Mouse (Mus musculus): ENCODE data around the gene Cmip. TPM values are rescaled to one million over a fixed set of nuclear protein-coding genes. Genes with fewer than 3 reads are reported as not detected.
A peak's percentile ranks its signal among the peaks of the same experiment; 100 is the strongest.

The Cmip gene
- total RNA-seq, 2 experiments from 2014 or later, result 9.6 to 40.2 TPM

DNA sequence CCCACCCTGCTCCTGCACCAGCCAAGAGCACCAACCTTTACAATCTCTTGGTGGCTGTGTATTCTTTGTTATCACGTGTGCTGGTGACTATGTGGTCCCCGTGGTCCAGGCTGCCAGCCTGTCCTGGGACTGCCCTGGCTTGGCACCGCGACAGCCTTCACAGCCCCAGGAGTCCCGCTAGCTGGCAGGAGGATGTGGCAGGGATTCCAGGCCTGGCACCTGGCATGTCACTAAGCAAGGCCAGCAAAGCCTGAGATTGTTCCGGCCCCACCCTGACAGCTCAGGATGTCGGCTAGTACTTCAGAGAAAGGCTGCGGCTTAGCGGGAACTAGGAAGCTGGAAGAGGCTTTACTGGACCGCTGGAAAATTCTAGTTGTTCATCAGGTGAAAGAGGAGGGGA, 106.4 kb downstream of the Cmip start:
- ATAC-seq (replicated peaks; ENCODE audit: low FRiP score, low TSS enrichment, poor library complexity, severe bottlenecking), result no peak

DNA sequence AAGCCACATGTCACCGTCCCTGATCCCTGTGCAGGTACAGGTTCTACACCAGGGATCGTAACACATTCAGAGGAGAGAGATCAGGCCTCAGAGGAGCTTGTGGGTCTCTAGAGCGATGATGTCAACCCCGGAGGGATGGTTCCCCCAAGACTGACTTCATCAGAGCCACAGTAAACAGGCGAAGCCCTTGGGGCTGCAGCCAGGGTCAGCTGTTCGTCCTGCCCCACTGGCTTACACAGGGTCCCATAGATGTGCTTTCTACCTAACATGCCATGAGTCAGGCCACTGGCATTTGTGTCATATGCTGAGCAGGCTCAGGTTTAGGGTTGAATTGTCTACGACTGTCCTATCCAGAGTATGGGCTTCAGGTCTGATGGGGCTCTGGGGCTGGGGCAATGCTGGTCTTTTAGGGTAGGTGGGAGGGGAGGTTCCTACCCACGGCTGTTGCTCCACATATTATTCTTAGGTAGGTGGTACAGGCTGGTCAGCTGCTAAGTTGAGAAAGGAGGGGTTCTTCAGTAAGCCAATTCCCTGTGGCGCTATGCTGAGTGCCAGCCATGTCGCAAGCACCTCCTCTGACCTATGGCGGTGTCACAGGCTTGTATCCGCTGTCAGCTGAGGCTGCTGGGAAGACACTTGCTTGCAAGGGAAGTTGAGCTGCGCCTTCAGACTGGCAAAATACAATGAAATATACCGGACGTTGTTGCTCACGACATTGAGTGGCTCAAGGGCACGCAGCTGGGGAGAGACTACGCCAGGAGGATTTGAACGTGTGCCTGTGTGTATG, 107.7 kb downstream of the Cmip start:
- no peak for ATAC-seq (replicated peaks; ENCODE audit: low FRiP score, low TSS enrichment, poor library complexity, severe bottlenecking)

DNA sequence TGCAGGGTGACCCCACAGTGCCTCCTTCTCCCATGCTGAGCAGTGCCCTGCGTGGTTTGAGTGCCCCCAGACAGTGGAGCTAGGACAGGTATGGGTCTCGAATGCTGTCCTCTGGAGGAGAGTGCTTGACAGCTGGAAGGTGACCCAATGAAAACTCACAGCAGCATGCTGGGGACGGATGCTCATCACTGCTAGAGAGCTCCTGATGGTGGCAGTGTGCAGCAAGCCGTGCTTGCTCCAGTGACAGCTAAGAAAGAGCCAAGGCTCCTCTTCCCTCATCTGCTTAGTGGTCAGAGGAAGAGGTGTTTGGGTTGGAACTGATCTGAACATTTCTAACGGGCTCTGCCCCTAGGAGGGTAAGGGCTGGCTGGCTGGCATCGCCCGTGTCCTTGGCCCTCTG, 109.6 kb downstream of the Cmip start:
- ATAC-seq (replicated peaks; ENCODE audit: low FRiP score, low TSS enrichment, poor library complexity, severe bottlenecking), result peak; percentile 27; the same call in 1 of the 2 replicates

DNA sequence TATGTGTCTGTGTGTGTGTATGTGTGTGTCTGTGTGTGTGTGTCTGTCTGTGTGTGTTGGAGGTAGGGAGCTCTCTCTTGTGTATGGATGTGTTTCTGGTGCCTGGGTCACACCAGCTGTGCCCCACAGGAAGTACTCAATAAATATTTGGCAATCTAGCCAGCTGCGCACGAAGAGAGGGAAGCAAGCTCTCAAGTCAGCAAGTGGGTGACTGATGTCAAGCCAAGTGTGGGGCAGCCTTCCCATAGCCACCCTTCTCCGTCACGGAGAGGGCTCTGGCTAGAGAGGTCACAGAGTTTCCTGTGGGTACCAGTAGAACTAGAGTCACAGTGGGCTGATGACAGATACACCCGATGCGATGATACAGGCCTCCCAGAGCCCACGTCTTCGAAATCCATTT, 110.6 kb downstream of the Cmip start:
- ATAC-seq (replicated peaks; ENCODE audit: low FRiP score, low TSS enrichment, poor library complexity, severe bottlenecking), result no peak

DNA sequence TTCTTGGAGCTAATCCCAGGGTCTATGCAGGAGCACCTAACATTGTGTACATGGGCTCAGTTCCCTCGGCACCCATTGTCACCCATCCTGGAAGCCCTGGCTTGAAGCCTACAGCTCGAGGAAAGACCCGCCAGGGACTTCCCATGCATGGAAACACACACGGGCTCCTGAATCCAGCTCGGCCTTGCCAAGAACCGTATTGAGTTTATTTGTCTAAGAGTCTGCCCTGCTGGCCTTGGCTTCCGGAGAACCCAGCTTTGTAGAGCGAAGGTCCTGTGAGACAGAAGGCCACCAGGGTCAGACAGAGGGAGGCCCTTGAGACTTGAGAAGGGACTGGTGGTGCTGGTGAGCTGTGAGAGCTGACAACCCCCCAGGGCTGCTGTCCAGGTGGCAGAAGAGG, 111.9 kb downstream of the Cmip start:
- no peak for ATAC-seq (replicated peaks; ENCODE audit: low FRiP score, low TSS enrichment, poor library complexity, severe bottlenecking)

DNA sequence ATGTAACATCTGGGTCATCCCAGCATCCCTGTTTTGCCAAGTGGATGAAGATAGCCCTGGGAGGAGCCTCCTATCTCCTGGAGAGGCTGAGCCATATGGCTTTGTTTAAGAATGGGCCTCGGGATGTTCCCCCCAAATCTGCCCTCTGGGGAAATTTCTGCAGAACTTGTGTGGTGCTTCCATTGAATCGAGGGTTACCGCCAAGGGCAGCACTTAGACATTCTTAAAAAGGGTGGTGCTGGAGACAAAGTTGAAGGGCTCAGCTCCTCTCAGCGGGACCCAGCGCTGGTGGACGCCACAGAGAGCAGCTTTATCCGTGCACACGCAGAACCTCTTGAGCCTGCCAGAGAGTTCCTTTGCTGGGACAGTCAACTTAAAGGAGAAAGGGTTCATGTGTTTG, 113.1 kb downstream of the Cmip start:
- ATAC-seq (replicated peaks; ENCODE audit: low FRiP score, low TSS enrichment, poor library complexity, severe bottlenecking), result no peak

DNA sequence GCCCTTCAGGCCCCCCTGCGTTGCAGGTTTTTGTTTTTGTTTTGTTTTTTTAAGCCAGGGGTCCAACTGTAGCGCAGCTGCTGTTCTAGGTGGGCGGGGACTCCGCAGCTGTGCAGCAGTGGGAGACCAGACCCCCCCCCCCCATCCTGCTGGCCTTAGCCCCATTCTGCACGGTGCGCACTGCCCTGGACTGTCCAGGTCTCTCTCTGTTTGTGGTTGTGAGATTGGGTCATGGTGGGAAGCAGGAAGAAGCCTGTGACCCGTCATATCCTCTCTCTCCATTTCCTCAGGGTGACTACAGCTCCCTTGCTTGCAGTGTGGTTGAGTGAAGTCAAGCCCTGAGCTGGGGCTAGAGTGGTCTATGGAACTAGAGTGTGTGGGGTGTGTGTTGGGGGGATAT, 114.3 kb downstream of the Cmip start:
- ATAC-seq (replicated peaks; ENCODE audit: low FRiP score, low TSS enrichment, poor library complexity, severe bottlenecking), result no peak

DNA sequence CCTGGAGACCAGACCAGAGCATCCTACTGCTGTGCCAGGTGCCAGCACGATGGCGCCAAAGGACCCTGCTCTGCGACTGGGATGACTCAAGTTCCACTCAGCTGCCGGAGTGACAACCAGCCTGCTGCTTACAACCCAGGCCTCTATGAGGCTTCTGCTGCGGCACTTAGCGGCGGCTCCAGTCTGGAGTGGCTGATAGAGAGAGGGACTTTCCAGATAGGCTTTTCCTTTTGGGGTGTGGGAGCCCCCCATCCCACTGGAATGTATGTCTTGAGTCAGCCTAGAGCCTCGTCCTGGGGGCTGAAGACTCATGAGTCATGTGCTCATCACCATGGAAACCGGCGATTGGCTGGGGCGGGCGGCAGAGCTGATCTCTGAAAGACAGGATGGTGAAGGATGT, 115.2 kb downstream of the Cmip start:
- no peak for ATAC-seq (replicated peaks; ENCODE audit: low FRiP score, low TSS enrichment, poor library complexity, severe bottlenecking)

DNA sequence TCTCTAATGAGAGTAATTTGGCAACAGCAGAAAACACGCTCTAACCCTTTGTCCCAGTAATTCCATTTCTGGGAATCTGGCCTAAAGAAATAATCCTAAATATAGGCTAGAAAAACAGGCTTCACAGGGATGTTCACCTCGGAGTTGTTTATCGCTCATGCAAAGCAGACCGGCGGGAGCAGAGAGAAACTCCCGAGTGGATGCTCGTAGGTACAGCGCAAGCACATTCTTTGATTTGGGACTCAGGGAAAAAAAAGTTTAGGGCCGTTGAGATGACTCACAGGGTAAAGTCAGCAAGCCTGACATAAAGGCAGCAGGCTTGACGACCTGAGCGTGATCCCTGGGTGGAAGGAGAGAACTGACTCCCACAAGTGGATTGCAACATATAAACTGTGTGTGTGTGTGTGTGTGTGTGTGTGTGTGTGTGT, 116.2 kb downstream of the Cmip start:
- ATAC-seq (replicated peaks; ENCODE audit: low FRiP score, low TSS enrichment, poor library complexity, severe bottlenecking), result no peak

DNA sequence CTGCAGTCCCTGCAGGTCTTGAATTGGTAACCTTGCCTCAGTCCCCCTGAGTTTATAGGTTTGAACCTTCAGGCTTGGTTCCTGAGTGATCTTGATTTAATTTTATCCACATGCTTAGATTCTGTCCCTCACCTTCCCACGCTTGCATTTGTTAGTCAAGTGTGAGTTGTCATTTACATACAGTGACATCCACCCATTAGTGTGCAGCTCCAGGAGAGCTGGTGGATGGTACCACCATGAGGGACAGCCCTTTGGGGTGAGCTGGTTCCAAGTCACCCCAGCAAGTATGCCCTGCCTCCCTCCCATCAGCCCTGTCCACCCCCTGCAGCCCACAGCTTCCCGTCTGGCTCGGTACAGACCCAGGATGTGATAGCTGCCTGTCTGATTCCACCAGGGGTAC, 117.2 kb downstream of the Cmip start:
- no peak for ATAC-seq (replicated peaks; ENCODE audit: low FRiP score, low TSS enrichment, poor library complexity, severe bottlenecking)

DNA sequence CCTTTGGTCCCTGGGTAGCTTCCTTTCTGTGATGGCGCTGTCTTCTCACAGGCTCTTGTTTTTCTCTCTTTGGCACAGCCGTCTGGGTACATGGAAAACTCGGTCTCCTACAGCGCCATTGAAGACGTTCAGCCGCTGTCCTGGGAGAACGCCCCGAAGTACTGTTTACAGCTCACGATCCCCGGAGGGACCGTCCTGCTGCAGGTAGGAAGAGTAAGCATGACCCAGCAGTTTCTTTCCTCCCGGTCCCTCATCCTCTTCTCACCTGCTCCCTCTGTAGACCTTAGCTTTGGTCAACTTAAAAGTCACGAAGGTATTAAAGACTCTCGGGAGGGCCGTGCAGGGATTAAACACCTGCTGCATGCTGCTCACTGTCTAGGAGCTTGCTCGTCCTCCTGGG, 120.1 kb downstream of the Cmip start:
- ATAC-seq (replicated peaks; ENCODE audit: low FRiP score, low TSS enrichment, poor library complexity, severe bottlenecking), result no peak

DNA sequence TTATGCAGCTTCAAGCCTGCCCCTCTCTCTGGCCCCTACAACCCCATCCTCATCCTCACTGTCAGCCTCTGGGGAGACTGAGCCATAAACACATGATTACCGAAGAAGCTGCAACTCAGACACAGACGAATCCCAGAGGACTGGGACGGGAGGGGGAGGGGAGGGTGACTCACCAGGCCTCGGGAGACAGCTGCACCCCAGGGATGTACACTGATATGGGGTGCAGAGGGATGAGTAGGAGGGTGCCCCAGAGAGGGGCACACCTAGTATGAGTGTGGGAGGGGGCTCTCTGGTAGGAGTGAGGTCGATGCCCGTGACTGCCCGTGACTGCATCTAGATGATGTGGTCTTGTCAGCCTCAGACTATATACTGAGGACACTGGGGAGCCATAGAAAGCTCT, 121.8 kb downstream of the Cmip start:
- no peak for ATAC-seq (replicated peaks; ENCODE audit: low FRiP score, low TSS enrichment, poor library complexity, severe bottlenecking)

DNA sequence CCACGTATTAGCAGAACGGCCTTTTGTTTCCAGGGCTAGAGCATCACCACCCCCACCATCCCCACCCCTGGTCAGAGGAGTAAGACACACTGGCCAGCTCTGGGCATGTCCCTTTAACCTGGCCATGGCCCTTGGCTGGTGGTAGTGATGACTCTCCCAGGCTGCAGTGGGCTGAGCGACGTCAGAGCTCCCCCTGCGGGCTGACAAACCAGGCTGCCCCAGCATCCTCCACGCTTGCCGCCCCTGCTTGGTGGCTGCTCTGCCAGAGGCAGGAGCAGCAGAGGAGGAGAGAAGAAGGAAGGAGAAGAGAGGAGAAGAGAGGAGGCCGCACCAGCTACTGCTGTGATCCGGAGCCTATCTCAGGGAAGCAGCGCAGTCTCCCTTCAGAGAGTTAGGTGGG, 122.3 kb downstream of the Cmip start:
- 0 out of 2 replicates have a peak, but pooled peaks have one; percentile 33 for ATAC-seq (replicated peaks; ENCODE audit: low FRiP score, low TSS enrichment, poor library complexity, severe bottlenecking)

DNA sequence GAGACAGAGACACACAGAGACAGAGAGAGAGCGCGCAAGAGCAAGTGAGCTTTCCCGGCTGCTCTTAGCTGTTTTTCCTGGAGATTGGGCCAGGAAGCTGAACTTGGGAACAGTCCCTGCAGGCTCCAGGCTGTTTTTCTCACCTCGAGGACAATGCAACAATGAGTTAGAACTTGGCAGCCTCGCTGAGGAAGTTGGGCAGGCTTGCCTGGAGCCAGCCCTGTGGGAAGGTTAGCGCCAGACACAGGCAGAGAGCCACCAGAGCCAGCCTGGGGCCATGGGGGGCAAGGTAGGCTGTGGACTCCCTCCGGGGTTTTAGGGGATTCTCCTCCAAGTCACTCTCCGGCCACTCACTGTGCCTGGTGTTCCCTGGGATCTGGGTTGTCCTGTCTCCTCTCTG, 123.9 kb downstream of the Cmip start:
- no peak for ATAC-seq (replicated peaks; ENCODE audit: low FRiP score, low TSS enrichment, poor library complexity, severe bottlenecking)

DNA sequence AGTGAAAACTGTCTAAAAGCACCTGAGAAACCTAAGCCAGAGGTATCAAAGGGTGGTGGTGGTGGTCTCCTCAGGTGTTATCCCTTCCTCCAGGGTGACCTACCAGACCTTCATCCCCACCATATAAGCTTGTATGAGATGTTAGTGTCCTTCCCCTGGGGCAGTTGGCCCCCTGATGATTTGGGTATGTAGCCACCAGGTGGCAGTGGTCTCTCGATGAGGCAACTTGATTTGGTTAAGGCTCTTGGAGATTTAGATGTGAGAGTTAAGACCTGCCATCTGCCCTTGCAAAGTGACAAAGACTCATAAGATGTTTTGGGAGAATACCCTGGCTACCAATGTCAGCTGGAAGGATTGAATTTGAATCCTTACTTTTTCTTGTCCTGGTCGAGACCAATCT, 129.3 kb downstream of the Cmip start:
- peak; percentile 72 for ATAC-seq (replicated peaks; ENCODE audit: low FRiP score, low TSS enrichment, poor library complexity, severe bottlenecking)

DNA sequence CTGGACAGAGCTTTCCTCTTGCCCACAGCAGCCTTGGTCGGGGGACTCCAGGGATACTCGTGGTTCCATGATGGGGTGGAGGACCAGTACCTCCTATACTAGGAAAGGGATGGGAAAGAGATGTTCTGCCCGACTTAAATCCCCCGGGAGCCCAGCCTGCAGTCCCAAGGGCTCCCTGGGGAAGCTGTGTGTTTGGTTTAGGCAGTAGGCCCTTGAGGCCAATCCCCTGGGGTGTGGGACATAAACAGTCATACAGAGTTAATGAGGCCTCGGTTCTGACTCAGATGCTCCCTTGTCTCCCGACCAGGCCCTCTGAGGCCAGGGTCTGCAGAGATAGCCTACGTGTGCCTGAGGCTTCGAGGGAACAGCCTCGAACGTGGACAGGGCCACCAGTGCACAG, 130.8 kb downstream of the Cmip start:
- no peak for ATAC-seq (replicated peaks; ENCODE audit: low FRiP score, low TSS enrichment, poor library complexity, severe bottlenecking)

DNA sequence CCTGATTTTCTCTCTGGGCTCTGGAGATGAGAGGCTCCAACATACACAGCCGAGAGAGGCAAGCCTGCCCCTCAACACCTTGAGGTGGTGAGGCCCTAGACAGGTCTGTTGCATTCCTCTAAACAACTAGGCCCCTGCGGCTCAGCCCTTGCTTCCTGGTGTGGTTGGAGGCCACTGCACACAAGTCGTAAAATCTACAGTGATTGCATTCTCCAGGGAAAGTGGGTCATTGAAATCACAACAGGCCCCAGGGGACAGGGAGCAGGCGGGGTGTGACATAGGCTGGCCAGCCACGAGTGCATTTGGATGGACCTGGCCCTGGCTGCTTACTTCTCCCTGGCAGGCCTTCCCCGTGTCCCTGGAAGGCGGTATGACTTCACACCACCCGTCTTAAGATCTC, 131.5 kb downstream of the Cmip start:
- ATAC-seq (replicated peaks; ENCODE audit: low FRiP score, low TSS enrichment, poor library complexity, severe bottlenecking), result no peak

DNA sequence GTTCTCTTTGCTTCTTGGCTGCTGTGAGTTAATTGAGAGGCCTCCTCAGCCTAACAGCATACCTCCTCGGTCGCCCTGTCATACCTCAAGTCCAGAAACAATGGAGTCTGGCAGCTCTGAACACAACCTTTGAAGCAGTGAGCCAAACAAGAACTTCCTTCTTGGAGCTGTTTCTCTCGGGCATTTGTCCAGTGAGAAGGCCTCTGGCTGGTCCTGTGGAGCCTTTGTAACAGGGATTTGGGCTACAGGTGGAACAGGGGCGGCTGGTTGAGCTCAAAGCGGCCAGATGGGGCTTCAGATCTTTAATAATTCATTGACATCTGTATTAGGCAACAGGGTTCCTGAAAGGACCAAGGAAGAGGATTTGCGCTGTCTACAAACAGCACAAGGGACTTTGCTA, 137.0 kb downstream of the Cmip start:
- no peak for ATAC-seq (replicated peaks; ENCODE audit: low FRiP score, low TSS enrichment, poor library complexity, severe bottlenecking)

DNA sequence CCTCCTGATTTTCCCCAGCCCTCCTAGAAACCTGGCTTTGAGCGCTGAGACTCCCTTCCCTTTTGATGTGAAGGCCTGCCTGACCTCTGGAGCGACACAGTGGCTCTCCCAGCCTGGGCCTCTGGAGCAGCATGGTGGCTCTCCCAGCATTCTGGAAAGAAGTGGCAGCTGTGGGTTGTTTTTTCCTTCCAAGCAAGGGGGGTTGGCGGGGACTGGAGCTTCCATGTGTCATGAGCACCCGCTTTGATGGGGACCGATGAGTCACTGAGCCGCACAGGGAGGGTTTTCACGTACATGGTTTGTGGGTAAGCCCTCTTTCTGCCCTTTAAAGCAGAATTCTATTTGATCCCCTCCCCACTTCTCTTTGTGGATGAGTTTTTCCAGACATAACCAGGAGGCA, 138.2 kb downstream of the Cmip start:
- ATAC-seq (replicated peaks; ENCODE audit: low FRiP score, low TSS enrichment, poor library complexity, severe bottlenecking), result no peak

DNA sequence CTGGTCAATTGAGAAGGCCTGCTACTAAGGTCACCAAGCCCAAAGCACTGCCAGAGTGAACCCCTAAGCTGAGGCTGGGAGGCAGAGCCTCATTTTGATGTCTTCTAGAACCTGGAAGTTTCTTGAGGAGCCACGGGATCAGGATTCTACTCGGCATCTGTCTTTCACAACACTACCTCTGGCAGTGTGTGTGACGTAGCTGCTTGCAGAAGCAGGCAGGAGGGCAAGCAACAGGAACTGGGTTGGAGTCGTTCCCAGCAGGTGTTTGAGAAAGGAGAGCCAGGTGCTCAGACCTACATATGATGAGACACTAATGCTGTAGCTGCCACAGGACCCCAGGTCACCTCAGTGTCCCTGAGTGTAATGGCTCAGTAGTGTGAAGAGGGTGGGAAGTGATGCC, 140.0 kb downstream of the Cmip start:
- ATAC-seq (replicated peaks; ENCODE audit: low FRiP score, low TSS enrichment, poor library complexity, severe bottlenecking), result no peak

DNA sequence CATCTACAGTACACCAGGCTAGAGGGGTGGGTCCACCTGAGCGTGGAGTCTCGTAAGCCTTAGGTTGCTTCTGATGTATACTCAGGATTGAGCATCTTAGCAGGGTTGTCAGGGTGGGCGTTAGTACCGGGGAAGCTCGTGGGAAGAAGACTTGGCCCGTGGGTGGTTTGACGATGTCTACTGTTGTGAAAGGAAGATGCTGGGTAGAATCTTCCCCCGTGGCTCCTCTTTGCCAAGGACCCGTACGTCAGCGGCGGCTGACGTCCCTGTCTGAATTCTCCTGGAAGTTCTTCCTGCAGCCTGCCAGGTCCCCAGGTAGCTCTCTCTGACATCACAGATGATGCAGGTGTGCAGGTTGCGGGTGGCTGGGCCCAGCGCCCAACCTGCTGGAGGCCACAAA, 140.9 kb downstream of the Cmip start:
- ATAC-seq (replicated peaks; ENCODE audit: low FRiP score, low TSS enrichment, poor library complexity, severe bottlenecking), result no peak

DNA sequence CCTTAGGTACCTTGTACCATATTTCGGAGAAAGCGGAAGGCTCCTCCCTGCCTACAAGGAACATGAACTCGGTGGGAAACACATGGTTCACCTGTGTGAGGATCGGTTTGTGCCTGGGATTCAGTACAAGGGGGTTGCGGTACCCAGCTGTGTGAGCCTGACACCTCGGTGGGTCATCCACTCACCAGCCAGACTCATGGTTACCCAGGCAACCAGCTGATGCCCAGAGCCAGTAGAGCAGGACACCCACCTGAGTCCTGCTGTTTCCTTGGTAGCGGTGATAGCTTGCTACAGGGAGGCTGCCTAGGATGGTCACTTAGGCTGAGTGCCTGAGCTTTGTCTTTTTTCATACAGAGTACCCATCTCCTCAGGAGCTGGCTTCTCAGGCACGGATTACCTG, 142.4 kb downstream of the Cmip start:
- ATAC-seq (replicated peaks; ENCODE audit: low FRiP score, low TSS enrichment, poor library complexity, severe bottlenecking), result no peak
